Mouse (Mus musculus) thymus, postnatal 14 days (tissue): ENCODE results near the gene Myo9a.
"Not testable (repeated sequence)": the region's sequence is repeated elsewhere in the genome, so short reads cannot be mapped to it uniquely, and the experiment has no call there.

Source experiments
- DNase-seq: peaks from one replicate; pipeline ENCODE4 v3.0.0; 2021

Gene Myo9a

DNA sequence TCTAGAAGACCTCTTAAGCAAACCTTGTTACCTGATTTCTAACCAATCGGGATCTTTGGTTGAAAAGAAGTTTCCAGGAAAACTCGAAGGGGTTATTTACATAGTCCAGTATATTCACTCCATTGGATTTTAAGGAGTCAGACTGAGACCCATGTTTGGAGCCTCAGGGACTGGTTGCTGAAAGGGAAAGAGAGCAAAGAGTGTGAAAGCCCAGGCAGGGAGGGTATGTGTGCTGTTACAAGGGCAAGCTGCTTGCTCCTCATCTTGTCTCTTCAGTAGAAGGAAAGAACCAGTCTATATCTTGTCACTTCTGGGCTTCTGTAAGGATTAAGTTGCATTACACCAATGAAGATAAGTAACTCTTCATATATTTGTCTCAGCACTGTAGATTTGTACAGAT lies 1.3 kb downstream of the Myo9a start:
- no peak for DNase-seq

DNA sequence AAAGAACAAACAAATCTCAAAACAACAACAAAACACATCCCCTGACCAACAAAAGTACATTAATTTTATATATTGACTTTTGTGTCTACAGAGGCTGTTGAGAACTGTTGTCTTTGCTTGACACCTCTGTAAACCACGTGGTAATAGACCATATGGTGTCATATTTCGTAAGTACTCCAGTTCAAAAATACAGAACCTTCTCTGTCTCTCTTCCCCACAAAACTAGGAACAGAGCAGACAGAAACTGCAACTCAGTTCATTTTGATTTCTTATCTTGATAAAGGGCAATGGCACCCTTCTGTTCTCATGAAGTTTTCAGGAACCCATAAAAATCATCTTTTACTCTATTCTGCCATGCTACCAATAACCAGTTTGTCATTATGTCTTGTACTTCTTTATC lies 4.5 kb downstream of the Myo9a start:
- no peak for DNase-seq

DNA sequence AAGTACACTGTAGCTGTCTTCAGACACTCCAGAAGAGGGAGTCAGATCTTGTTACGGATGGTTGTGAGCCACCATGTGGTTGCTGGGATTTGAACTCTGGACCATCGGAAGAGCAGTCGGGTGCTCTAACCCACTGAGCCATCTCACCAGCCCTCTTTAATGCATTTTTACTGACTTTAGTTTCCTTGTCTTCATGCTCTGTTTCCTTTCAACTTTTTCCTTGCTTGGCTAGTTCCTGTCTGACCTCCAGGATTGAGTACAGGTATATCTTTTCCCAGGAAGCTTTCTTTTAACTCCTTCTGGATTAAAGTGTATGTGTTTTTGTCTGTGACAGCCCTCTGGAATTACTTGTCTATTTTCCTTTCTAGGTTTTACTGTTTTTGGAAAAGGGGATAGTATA lies 6.3 kb downstream of the Myo9a start:
- not testable (repeated sequence) for DNase-seq

DNA sequence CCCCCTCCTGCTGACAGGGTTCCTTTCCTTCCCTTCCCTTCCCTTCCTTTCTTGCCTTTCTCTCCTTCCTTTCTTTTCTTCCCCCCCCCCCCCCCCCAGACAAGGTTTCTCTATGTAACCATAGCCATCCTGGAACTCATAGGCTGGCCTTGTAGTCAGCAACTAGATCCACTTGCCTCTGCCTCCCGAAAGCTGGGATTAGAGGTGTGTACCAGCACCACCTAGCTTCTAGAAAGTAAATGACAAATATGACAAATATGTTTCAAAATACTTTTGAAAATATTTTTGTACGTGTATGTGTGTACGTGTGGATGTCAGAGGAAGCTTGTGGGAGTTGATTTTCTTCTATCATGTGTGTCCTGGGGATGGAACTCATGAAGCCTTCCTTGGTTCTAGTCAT lies 9.8 kb downstream of the Myo9a start:
- DNase-seq: peak; percentile 5

DNA sequence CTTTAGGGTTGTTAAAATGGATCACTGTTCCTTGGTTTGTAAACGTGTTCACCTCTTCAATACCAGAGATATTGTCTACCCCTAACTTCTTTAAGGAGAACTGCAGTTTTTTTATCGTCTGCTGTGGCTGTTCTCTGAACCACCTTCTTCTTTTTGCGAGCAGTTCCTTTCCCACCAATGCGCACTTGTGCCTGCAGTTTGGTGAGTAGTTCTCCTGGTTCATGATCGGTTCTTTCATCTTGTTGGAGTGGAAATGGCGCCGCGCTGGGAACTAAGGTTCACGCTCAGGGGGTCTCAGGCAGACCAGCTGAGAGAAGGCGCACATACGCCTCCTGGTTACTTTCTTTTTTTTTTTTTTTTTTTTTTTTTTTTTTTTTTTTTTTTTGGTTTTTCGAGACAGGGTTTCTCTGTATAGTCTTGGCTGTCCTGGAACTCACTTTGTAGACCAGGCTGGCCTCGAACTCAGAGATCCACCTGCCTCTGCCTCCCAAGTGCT lies 16.3 kb downstream of the Myo9a start:
- DNase-seq: not testable (repeated sequence)

GRCm38 (mm10) chr9:59806046-59806774 lies 55.5 kb downstream of the Myo9a start:
- DNase-seq: not testable (repeated sequence)

DNA sequence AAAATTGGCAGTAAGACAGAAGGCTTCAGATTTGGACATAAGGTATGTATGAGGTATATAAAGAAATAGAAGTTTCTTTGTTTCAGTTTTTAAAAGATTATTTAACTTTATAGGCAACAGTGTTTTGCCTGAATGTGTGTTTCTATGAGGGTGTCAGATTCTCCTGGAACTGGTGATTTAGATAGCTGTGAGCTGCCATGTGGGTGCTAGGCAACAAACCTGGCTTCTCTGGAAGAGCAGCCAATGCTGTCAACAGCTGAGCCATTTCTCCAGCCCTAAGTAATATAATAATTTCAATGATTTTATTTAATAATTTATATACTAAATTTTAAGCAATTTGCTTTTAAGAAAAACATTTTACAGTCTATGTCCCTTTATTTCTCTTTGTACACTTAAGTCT lies 133.9 kb downstream of the Myo9a start:
- DNase-seq: no peak

- DNase-seq: no peak
These were observed 152.7 kb downstream of the Myo9a start for GRCm38 (mm10) chr9:59903382-59903781.

DNA sequence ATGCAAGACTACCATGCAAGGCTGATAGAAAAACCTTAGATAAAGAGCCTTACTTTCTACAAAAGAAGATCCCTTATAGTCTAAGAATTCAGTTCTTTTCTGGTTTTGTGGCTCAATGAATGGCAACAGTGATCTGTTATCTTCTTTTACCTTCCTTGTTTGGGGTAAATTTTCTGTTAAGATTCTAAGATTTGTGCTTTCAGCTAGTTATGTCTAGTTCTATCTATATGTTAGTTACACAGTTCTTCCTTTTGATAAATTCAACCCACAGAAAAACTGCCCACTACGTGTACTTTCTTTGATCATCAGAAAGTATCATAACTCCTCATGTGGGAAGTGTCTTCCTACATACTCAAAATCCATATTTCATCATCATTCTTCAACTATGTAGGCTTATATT lies 164.1 kb downstream of the Myo9a start:
- DNase-seq: no peak

GRCm38 (mm10) chr9:59930248-59930647 lies 179.6 kb downstream of the Myo9a start:
- no peak for DNase-seq

- DNase-seq: not testable (repeated sequence)
These were observed 185.2 kb downstream of the Myo9a start for GRCm38 (mm10) chr9:59935866-59936265.

GRCm38 (mm10) chr9:59938529-59938928 lies 187.8 kb downstream of the Myo9a start:
- DNase-seq: no peak

DNA sequence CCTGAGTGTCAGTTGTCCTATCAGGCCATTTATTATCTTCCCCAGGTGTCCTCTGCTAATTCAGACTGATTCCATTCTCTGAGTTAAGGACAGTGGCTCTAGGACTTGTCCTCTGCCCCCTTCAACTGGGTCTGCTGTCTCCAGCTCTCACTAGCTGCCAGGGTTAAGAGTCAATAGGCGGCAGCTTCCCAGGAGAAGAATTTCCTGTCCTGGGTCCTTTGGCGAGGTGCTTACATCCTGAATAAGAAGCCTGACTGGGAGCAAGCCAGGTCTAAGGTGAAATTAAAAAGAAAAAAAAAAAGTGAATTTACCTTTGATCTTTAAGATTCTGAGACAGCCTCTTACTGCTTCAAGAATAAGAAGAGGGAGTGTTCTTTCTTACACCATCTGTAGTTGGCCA lies 189.0 kb downstream of the Myo9a start:
- DNase-seq: no peak

GRCm38 (mm10) chr9:59940913-59941884 lies 190.5 kb downstream of the Myo9a start:
- DNase-seq: no peak

- DNase-seq: peak; percentile 50
These were observed 191.2 kb downstream of the Myo9a start for GRCm38 (mm10) chr9:59941885-59942350.

DNA sequence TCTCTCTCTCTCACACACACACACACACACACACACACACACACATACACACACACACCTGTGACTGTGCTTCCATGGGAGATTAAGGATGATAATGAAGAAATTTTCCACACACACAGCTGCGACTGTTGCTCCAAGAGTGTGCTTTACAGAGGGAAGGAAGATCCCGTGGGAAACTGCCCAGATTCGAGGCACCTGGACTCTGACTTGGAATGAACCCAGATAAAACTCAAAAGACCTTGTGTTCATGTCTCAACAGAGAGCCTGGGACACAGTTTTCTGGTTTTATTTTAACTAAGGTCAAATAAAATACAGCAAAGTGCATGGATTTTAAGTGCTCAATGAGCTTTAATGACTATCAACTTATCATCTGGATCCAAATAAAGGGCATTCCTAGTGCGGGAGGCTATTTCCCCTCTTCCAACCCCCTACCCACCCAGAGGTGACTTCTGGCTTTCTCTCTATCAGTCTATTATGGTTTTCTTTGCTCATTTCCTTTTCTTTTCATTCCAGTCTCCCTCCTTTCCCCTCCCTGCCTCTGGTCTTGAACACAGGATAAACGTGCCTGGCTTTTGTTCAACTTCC lies 191.9 kb downstream of the Myo9a start:
- no peak for DNase-seq

DNA sequence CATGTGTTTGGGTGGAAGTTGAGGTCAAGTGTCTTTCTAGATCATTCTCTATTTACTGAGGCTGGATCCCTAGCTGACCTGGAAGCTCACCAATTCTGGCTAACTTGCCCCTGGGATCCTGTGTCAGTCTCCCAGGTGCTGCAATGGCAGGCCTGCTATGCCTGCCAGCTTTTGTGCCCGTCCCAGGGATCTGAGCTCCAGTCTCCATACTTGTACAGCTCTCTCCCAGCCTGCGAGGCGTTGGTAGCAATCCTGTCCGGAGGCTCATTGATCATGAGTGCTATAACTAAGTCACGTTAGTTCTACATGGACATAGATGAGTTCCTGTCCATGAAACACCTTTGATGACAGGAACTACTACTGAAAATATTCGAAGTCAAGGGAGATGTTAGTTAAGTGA lies 193.1 kb downstream of the Myo9a start:
- DNase-seq: no peak

- DNase-seq: no peak
These were observed 194.5 kb downstream of the Myo9a start for GRCm38 (mm10) chr9:59945241-59945640.

- DNase-seq: no peak
These were observed 196.6 kb downstream of the Myo9a start for GRCm38 (mm10) chr9:59947271-59947670.

DNA sequence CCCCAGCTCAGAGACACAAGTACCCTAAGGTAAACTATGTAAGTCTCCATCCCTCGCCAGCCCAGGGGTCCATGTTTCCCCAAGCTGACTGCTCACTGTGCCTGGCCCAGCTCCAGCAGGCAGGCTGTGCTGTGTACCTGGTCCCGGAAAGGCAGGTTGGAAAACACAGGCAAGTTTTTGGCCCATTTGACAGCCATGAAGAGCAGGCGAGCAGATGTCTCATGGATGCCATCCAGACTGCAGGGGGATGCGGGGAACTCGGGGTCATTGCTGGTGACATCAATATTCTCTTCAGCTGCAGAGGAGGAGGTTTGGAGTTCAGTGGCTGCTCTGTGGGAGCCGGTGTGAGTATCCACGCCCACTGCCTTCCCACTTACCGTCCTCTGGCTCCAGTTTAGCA lies 197.5 kb downstream of the Myo9a start:
- no peak for DNase-seq

- DNase-seq: no peak
These were observed 198.1 kb downstream of the Myo9a start for GRCm38 (mm10) chr9:59948691-59949250.

- no peak for DNase-seq
These were observed 198.8 kb downstream of the Myo9a start for GRCm38 (mm10) chr9:59949511-59949910.

DNA sequence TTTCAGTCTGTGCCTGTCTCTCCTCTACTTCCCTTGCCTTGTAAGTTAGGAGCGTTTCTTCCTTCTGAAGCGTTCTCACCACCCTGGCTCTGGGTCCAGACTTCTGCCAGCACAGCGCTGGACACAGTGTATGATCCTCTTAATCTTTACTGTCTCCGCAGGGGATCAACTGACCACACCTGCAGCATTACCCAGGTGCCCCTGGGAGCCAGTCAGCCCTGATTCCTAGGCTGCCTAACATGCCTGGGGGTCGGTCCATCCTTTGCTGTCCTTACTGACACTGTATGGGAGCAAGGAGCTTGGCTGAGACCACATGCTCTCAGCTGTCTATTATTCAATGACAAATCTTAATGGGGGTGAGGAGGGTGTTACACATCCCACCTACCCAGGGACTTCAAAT lies 199.3 kb downstream of the Myo9a start:
- no peak for DNase-seq
